Mouse (Mus musculus) layer of hippocampus, postnatal 14 days (tissue): ENCODE measurements at regions not wholly inside any gene's neighbourhood (a gene's known extent, or its start where the extent isn't known, plus 50 kb on each side); places are given as distances from the start of the nearest gene placed in this dataset.
"Not testable (repeated sequence)": the region's sequence is repeated elsewhere in the genome, so short reads cannot be mapped to it uniquely, and the experiment has no call there.

Source experiments
- DNase-seq, 2 experiments: peaks; one replicate each; pipeline ENCODE4 v3.0.0; 2021 to 2022; ENCODE audit warnings: low spot score in 2 of 2, mixed read lengths in 1 of 2

- no peak for DNase-seq
Measured at GRCm38 (mm10) chr12:5969556-5969955, 594.1 kb upstream of the Klhl29 start.

- no peak for DNase-seq
Measured at GRCm38 (mm10) chr12:5956141-5956540, 580.7 kb upstream of the Klhl29 start.

- DNase-seq: no peak
Measured at GRCm38 (mm10) chr12:5955564-5955963, 580.1 kb upstream of the Klhl29 start.

GRCm38 (mm10) chr12:5943346-5943925, 568.0 kb upstream of the Klhl29 start:
- no peak for DNase-seq

- peak in 1 of 2 experiments; percentile 45 for DNase-seq
Measured at GRCm38 (mm10) chr12:5921262-5921661, 545.8 kb upstream of the Klhl29 start.

GRCm38 (mm10) chr12:5918030-5918429, 542.5 kb upstream of the Klhl29 start:
- no peak for DNase-seq

GRCm38 (mm10) chr12:5906251-5906650, 530.8 kb upstream of the Klhl29 start:
- DNase-seq: no peak

GRCm38 (mm10) chr12:5891786-5892185, 516.3 kb upstream of the Klhl29 start:
- not testable (repeated sequence) for DNase-seq

- no peak for DNase-seq
Measured at GRCm38 (mm10) chr12:5866701-5867100, 491.2 kb upstream of the Klhl29 start.

GRCm38 (mm10) chr12:5859795-5860194, 484.3 kb upstream of the Klhl29 start:
- no peak for DNase-seq

- peak; percentile 46 to 77 for DNase-seq
Measured at GRCm38 (mm10) chr12:5856421-5856820, 480.9 kb upstream of the Klhl29 start.

- no peak for DNase-seq
Measured at GRCm38 (mm10) chr12:5810427-5810826, 434.9 kb upstream of the Klhl29 start.

- no peak for DNase-seq
Measured at GRCm38 (mm10) chr12:5810009-5810408, 434.5 kb upstream of the Klhl29 start.

GRCm38 (mm10) chr12:5807996-5808886, 432.8 kb upstream of the Klhl29 start:
- no peak for DNase-seq

GRCm38 (mm10) chr12:5805731-5806130, 430.2 kb upstream of the Klhl29 start:
- DNase-seq: no peak

- no peak for DNase-seq
Measured at GRCm38 (mm10) chr12:5793051-5793450, 417.6 kb upstream of the Klhl29 start.

GRCm38 (mm10) chr12:5787074-5787813, 411.8 kb upstream of the Klhl29 start:
- DNase-seq: no peak

- DNase-seq: no peak
Measured at GRCm38 (mm10) chr12:5781276-5781675, 405.8 kb upstream of the Klhl29 start.

GRCm38 (mm10) chr12:5777556-5777955, 402.1 kb upstream of the Klhl29 start:
- no peak for DNase-seq

- no peak for DNase-seq
Measured at GRCm38 (mm10) chr12:5771399-5771978, 396.0 kb upstream of the Klhl29 start.

GRCm38 (mm10) chr12:5770531-5770930, 395.0 kb upstream of the Klhl29 start:
- DNase-seq: no peak
